Mouse (Mus musculus): ENCODE measurements around the gene Axdnd1. TPM values are rescaled to one million over a fixed set of nuclear protein-coding genes. Genes with fewer than 3 reads are reported as not detected.

Gene Axdnd1
- total RNA-seq (2014; rRNA removed; ENCODE audit: low replicate concordance) (not detected in 2 replicates), polyA plus RNA-seq (2015; fragmentation: Nextera tagmentation; extraction: Ambion mirVana) (0.04 TPM in 1 of 2 replicates, not detected in the other)

- no peaks in the 10 kb centered on the region for H3K4me1 ChIP-seq (ENCODE audit: control insufficient read depth, insufficient read depth)
- TF ChIP-seq EP300 (IDR thresholded peaks at IDR 0.05; ENCODE audit: low read depth) = no peak
- no peak for TF ChIP-seq CTCF (IDR thresholded peaks at IDR 0.05; ENCODE audit: low read depth)
- no peaks in the 10 kb centered on the region for H3K36me3 ChIP-seq (replicated peaks; ENCODE audit: control insufficient read depth, insufficient read depth, low read length)
- ATAC-seq (ENCODE audit: insufficient read depth, low read depth) (peak; percentile 92), DNase-seq (ENCODE audit: low spot score) (peak; percentile 87)
- H3K4me2 ChIP-seq (ENCODE audit: low read depth, low read length) = peak within 1 kb of the TSS; percentile 89
- H3K27ac ChIP-seq (ENCODE audit: low read depth) = peak within 1 kb of the TSS; percentile 61; the same call in 1 of the 2 replicates
- under 1% methylated on average over 44 of the region's 44 CpGs for WGBS
- H3K9ac ChIP-seq (replicated peaks; ENCODE audit: low read depth, low read length) = peak within 1 kb of the TSS; percentile 36; the same call in 1 of the 2 replicates
- no peaks in the 10 kb centered on the region for H3K27me3 ChIP-seq (ENCODE audit: control insufficient read depth, insufficient read depth, low read length)
- peak within 1 kb of the TSS; percentile 78 for H3K4me3 ChIP-seq (ENCODE audit: low read depth, low read length)
- no peaks in the 10 kb centered on the region for H3K9me3 ChIP-seq (replicated peaks; ENCODE audit: control insufficient read depth, low read length)
Measured at GRCm38 (mm10) chr1:156420671-156421297, at the start of gene Axdnd1. TSS of gene Axdnd1 (minus strand) at chr1:156421159.

DNA sequence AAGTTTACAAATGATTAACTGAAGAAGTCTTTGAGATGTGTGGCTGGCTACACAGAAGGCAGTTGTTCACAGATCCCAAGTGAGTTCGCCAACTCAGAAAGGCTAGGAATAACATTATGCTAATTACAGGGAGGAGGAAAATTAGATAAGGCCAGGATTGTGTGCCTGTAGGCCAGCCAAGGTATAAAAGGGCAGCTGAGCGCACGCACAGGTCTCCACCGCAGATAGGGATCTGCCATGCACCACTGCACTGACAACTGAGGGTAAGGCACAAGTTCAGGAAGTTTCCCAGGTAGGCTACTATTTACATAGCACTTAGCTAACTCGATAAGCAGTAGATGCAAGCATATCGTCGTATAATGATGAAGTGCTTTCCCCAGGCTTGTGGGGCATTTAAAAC, 49.6 kb upstream of the Axdnd1 start:
- Histone ChIP-seq H3K4me1 (ENCODE audit: control insufficient read depth, insufficient read depth) (no peaks in the 10 kb centered on the region), H3K27ac (ENCODE audit: low read depth) (peak overlapping the region; percentile 30; the same call in 1 of the 2 replicates), H3K9ac (replicated peaks; ENCODE audit: low read depth, low read length) (no peak overlapping the region), H3K27me3 (ENCODE audit: control insufficient read depth, insufficient read depth, low read length) (no peaks in the 10 kb centered on the region), H3K4me3 (ENCODE audit: low read depth, low read length) (no peak overlapping the region), H3K4me2 (ENCODE audit: low read depth, low read length) (no peak overlapping the region), H3K9me3 (replicated peaks; ENCODE audit: control insufficient read depth, low read length) (0 out of 2 replicates have a peak, but pooled peaks cover 4% of the 10 kb centered on the region), H3K36me3 (replicated peaks; ENCODE audit: control insufficient read depth, insufficient read depth, low read length) (peaks cover 7% of the 10 kb centered on the region; the same call in 1 of the 2 replicates)
- 56% methylated on average over 7 of the region's 7 CpGs for WGBS
- DNase-seq (ENCODE audit: low spot score) (no peak), ATAC-seq (ENCODE audit: insufficient read depth, low read depth) (no peak)
- TF ChIP-seq CTCF (IDR thresholded peaks at IDR 0.05; ENCODE audit: low read depth) = no peak
- TF ChIP-seq EP300 (IDR thresholded peaks at IDR 0.05; ENCODE audit: low read depth) = no peak

DNA sequence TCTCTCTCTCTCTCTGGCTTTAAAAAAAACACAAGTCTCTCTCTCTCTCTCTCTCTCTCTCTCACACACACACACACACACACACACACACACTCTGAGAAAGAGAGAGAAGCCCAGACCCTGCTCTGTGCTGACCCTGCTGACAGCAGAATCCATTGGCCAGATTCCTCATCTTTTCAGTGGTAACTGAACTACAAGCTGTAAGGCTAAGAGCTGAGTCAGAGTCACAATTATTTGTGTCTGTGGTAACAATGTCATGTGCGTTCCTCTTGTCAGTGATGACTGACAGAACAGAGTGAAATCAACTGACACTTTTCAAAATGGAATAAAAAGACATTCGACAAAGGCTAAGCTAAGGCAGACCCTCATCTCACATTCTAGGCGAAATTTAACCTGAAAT, 47.6 kb upstream of the Axdnd1 start:
- Histone ChIP-seq H3K27me3 (ENCODE audit: control insufficient read depth, insufficient read depth, low read length) (no peaks in the 10 kb centered on the region), H3K4me3 (ENCODE audit: low read depth, low read length) (no peak overlapping the region), H3K9me3 (replicated peaks; ENCODE audit: control insufficient read depth, low read length) (0 out of 2 replicates have a peak, but pooled peaks cover 4% of the 10 kb centered on the region), H3K9ac (replicated peaks; ENCODE audit: low read depth, low read length) (no peak overlapping the region), H3K4me1 (ENCODE audit: control insufficient read depth, insufficient read depth) (no peaks in the 10 kb centered on the region), H3K27ac (ENCODE audit: low read depth) (no peak overlapping the region), H3K36me3 (replicated peaks; ENCODE audit: control insufficient read depth, insufficient read depth, low read length) (peaks cover 7% of the 10 kb centered on the region; the same call in 1 of the 2 replicates), H3K4me2 (ENCODE audit: low read depth, low read length) (no peak overlapping the region)
- ATAC-seq (ENCODE audit: insufficient read depth, low read depth) (no peak), DNase-seq (ENCODE audit: low spot score) (no peak)
- TF ChIP-seq EP300 (IDR thresholded peaks at IDR 0.05; ENCODE audit: low read depth) (no peak), CTCF (IDR thresholded peaks at IDR 0.05; ENCODE audit: low read depth) (no peak)
- WGBS = 61% methylated on average over 3 of the region's 3 CpGs

DNA sequence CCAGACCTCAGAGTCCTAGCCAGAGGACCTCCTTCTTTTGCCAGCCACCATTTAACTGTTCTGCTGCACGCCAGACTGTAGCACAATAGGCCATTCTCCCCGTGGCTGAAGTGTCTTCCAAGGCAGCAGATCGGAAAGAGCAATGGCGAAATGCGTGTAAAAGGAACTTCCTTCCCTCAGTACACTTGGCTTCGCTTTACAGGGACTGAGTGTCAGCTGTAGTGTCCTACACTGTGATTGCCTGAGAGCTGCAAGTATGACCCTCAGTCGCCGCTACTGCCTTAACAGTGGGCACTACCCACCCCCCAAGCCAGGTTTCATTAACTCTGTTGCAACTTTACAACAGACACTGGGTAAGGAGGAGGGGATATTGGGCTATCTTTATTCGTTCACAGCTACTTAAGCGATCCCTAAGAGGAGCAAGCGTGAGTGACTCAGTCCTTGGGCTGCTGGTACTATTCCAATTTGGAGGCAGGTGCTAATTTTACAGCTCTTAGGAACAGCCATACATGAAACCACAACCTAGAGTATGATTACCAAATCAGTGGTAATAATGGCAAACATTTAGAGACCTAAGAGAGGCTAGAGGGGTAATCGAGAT, 46.8 kb upstream of the Axdnd1 start:
- TF ChIP-seq CTCF (IDR thresholded peaks at IDR 0.05; ENCODE audit: low read depth) (no peak), EP300 (IDR thresholded peaks at IDR 0.05; ENCODE audit: low read depth) (no peak)
- peaks cover 7% of the 10 kb centered on the region; the same call in 1 of the 2 replicates for H3K36me3 ChIP-seq (replicated peaks; ENCODE audit: control insufficient read depth, insufficient read depth, low read length)
- no peaks in the 10 kb centered on the region for H3K27me3 ChIP-seq (ENCODE audit: control insufficient read depth, insufficient read depth, low read length)
- no peak overlapping the region for H3K9ac ChIP-seq (replicated peaks; ENCODE audit: low read depth, low read length)
- no peak overlapping the region for H3K4me2 ChIP-seq (ENCODE audit: low read depth, low read length)
- WGBS = 70% methylated on average over 12 of the region's 12 CpGs
- H3K4me3 ChIP-seq (ENCODE audit: low read depth, low read length) = no peak overlapping the region
- H3K27ac ChIP-seq (ENCODE audit: low read depth) = no peak overlapping the region
- ATAC-seq (ENCODE audit: insufficient read depth, low read depth) = no peak
- H3K9me3 ChIP-seq (replicated peaks; ENCODE audit: control insufficient read depth, low read length) = 0 out of 2 replicates have a peak, but pooled peaks cover 4% of the 10 kb centered on the region
- no peaks in the 10 kb centered on the region for H3K4me1 ChIP-seq (ENCODE audit: control insufficient read depth, insufficient read depth)
- DNase-seq (ENCODE audit: low spot score) = no peak

DNA sequence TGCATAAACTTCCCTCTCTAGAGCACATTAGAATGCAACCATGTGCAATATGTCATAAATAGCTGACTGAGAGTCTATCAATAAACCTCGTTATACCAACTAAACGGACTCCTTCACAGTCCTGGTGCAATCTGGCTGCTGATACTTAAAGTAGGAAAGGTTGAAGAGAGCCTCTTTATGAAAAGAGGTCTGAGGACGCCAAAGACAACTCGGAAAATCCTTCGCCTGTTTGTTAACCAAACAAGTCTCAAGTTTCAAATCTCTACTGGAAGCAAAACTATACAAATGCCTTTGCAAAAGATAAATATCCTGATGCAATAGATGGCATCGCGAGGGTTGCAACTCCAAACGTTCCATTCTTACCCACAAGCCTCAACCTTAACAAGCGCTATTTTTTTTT, 44.0 kb upstream of the Axdnd1 start:
- no peaks in the 10 kb centered on the region for H3K27me3 ChIP-seq (ENCODE audit: control insufficient read depth, insufficient read depth, low read length)
- H3K9ac ChIP-seq (replicated peaks; ENCODE audit: low read depth, low read length) = no peak overlapping the region
- 0 out of 2 replicates have a peak, but pooled peaks cover 4% of the 10 kb centered on the region for H3K9me3 ChIP-seq (replicated peaks; ENCODE audit: control insufficient read depth, low read length)
- ATAC-seq (ENCODE audit: insufficient read depth, low read depth) = no peak
- TF ChIP-seq CTCF (IDR thresholded peaks at IDR 0.05; ENCODE audit: low read depth) (no peak), EP300 (IDR thresholded peaks at IDR 0.05; ENCODE audit: low read depth) (no peak)
- no peak overlapping the region for H3K4me2 ChIP-seq (ENCODE audit: low read depth, low read length)
- WGBS = 78% methylated on average over 9 of the region's 9 CpGs
- H3K4me1 ChIP-seq (ENCODE audit: control insufficient read depth, insufficient read depth) = no peaks in the 10 kb centered on the region
- H3K4me3 ChIP-seq (ENCODE audit: low read depth, low read length) = no peak overlapping the region
- no peak overlapping the region for H3K27ac ChIP-seq (ENCODE audit: low read depth)
- peaks cover 7% of the 10 kb centered on the region; the same call in 1 of the 2 replicates for H3K36me3 ChIP-seq (replicated peaks; ENCODE audit: control insufficient read depth, insufficient read depth, low read length)
- DNase-seq (ENCODE audit: low spot score) = no peak

Measured in heart, postnatal 0 days (tissue).